Mouse (Mus musculus) midbrain, postnatal 0 days (tissue): ENCODE data around the gene Itga11. TPM values are rescaled to one million over a fixed set of nuclear protein-coding genes. Genes with fewer than 3 reads are reported as not detected.

Source experiments
- ATAC-seq: fragments of 200-750 bp; cut with Nextera tagmentation; 2 replicates; pipeline ENCODE4 v1.8.0; 2017; ENCODE audit warnings: moderate number of reproducible peaks, mild to moderate bottlenecking, moderate TSS enrichment, moderate library complexity; ENCODE audit not compliant: low FRiP score
- DNase-seq: peaks from one replicate; pipeline ENCODE4 v3.0.0-alpha.2; 2015; ENCODE audit warnings: low spot score
- H3K27ac ChIP-seq: fragments of 300-500 bp; sonication (generic); 2 replicates; pipeline ENCODE4 v1.5.1; 2014; ENCODE audit warnings: low read depth, mild to moderate bottlenecking, low read length, mixed read lengths
- H3K27me3 ChIP-seq: fragments of 300-500 bp; sonication (generic); 2 replicates; pipeline ENCODE4 v1.6.1; 2014; ENCODE audit warnings: low read length, control low read depth, mixed read lengths; ENCODE audit not compliant: insufficient read depth
- H3K36me3 ChIP-seq: fragments of 300-500 bp; sonication (generic); 2 replicates; pipeline ENCODE4 v1.6.1; 2014; ENCODE audit warnings: low read length, control low read depth, mixed read lengths; ENCODE audit not compliant: insufficient read depth
- H3K4me1 ChIP-seq: fragments of 300-500 bp; sonication (generic); 2 replicates; pipeline ENCODE4 v1.6.1; 2014; ENCODE audit warnings: mild to moderate bottlenecking, control low read depth, antibody characterized with exemption, low read length, mixed read lengths; ENCODE audit not compliant: insufficient read depth
- H3K4me2 ChIP-seq: fragments of 300-500 bp; sonication (generic); 2 replicates; pipeline ENCODE4 v1.6.1; 2014; ENCODE audit warnings: low read depth, mild to moderate bottlenecking, low read length, mixed read lengths; ENCODE audit not compliant: poor library complexity, severe bottlenecking
- H3K4me3 ChIP-seq: fragments of 300-500 bp; sonication (generic); 2 replicates; pipeline ENCODE4 v1.5.1; 2014; ENCODE audit warnings: low read depth, mild to moderate bottlenecking, low read length, moderate library complexity
- H3K9ac ChIP-seq: fragments of 300-500 bp; sonication (generic); replicated peaks from 2 replicates; pipeline ENCODE4 v1.6.1; 2014; ENCODE audit warnings: mild to moderate bottlenecking, low read length, moderate library complexity, mixed read lengths; ENCODE audit not compliant: poor library complexity, severe bottlenecking
- H3K9me3 ChIP-seq: fragments of 300-500 bp; sonication (generic); 2 replicates; pipeline ENCODE4 v1.6.1; 2016; ENCODE audit warnings: low read length, control low read depth
- CTCF ChIP-seq: IDR thresholded peaks from 2 replicates; pipeline ENCODE4 v1.5.1; 2016; ENCODE audit warnings: antibody characterized with exemption, mild to moderate bottlenecking
- WGBS: fragments of 180-500 bp; shearing (Covaris S2); extraction: QIAGEN DNeasy Blood & Tissue Kit; methylation state at CpG from one replicate; pipeline ENCODE4 v1.1.7; 2014; 5-methylcytosine and 5-hydroxymethylcytosine counted together
- polyA plus RNA-seq: library from polyadenylated mRNA; unstranded; fragments of >200 nt; fragmentation: Nextera tagmentation; extraction: Ambion mirVana; gene quantifications from 2 replicates; pipeline ENCODE4 v1.2.1, GENCODE M21; 2015
- total RNA-seq: library from RNA; depleted of rRNA; stranded (reverse); fragments of >200 nt; gene quantifications from 2 replicates; pipeline ENCODE4 v1.2.3, GENCODE M21; 2014

Itga11 gene
- total and polyA plus RNA-seq, 2 experiments from 2014 or later = 0.52 to 2.3 TPM

GRCm38 (mm10) chr9:62712374-62712773 is 34.7 kb downstream of the Itga11 start:
- H3K27ac ChIP-seq = no peak overlapping the region
- no peak for TF ChIP-seq CTCF
- H3K27me3 ChIP-seq = no peaks in the 10 kb centered on the region
- no peak overlapping the region for H3K4me2 ChIP-seq
- H3K4me3 ChIP-seq = no peak overlapping the region
- no peaks in the 10 kb centered on the region for H3K4me1 ChIP-seq
- DNase-seq (no peak), ATAC-seq (no peak)
- H3K9ac ChIP-seq = no peak overlapping the region
- 69% methylated on average over 6 of the region's 6 CpGs for WGBS
- no peaks in the 10 kb centered on the region for H3K36me3 ChIP-seq
- H3K9me3 ChIP-seq = no peaks in the 10 kb centered on the region

GRCm38 (mm10) chr9:62713040-62713439 is 35.4 kb downstream of the Itga11 start:
- Histone ChIP-seq H3K27me3 (no peaks in the 10 kb centered on the region), H3K9me3 (no peaks in the 10 kb centered on the region), H3K4me2 (no peak overlapping the region), H3K9ac (no peak overlapping the region), H3K4me3 (no peak overlapping the region), H3K4me1 (no peaks in the 10 kb centered on the region), H3K27ac (no peak overlapping the region), H3K36me3 (no peaks in the 10 kb centered on the region)
- 74% methylated on average over 8 of the region's 8 CpGs for WGBS
- TF ChIP-seq CTCF = no peak
- DNase-seq (peak; percentile 13), ATAC-seq (no peak)

- no peaks in the 10 kb centered on the region for H3K9me3 ChIP-seq
- TF ChIP-seq CTCF = no peak
- no peaks in the 10 kb centered on the region for H3K36me3 ChIP-seq
- H3K4me2 ChIP-seq = no peak overlapping the region
- H3K27me3 ChIP-seq = no peaks in the 10 kb centered on the region
- DNase-seq = no peak
- no peak overlapping the region for H3K27ac ChIP-seq
- H3K4me1 ChIP-seq = no peaks in the 10 kb centered on the region
- ATAC-seq = no peak
- no peak overlapping the region for H3K9ac ChIP-seq
- H3K4me3 ChIP-seq = no peak overlapping the region
- WGBS = 45% methylated on average over 3 of the region's 3 CpGs
These were observed 36.7 kb downstream of the Itga11 start for GRCm38 (mm10) chr9:62714336-62714735.

- Histone ChIP-seq H3K4me2 (no peak overlapping the region), H3K4me3 (no peak overlapping the region), H3K4me1 (0 out of 2 replicates have a peak, but pooled peaks cover 5% of the 10 kb centered on the region), H3K9ac (no peak overlapping the region), H3K9me3 (no peaks in the 10 kb centered on the region), H3K36me3 (no peaks in the 10 kb centered on the region), H3K27ac (no peak overlapping the region), H3K27me3 (no peaks in the 10 kb centered on the region)
- no peak for TF ChIP-seq CTCF
- DNase-seq = no peak
- WGBS = 34% methylated on average over 8 of the region's 8 CpGs
- no peak for ATAC-seq
These were observed 40.4 kb downstream of the Itga11 start for GRCm38 (mm10) chr9:62717982-62718381.

GRCm38 (mm10) chr9:62721791-62722190 is 44.2 kb downstream of the Itga11 start:
- Histone ChIP-seq H3K4me2 (no peak overlapping the region), H3K27me3 (no peaks in the 10 kb centered on the region), H3K4me1 (0 out of 2 replicates have a peak, but pooled peaks cover 5% of the 10 kb centered on the region), H3K27ac (no peak overlapping the region), H3K36me3 (no peaks in the 10 kb centered on the region), H3K4me3 (no peak overlapping the region), H3K9me3 (no peaks in the 10 kb centered on the region), H3K9ac (no peak overlapping the region)
- WGBS = 83% methylated on average over 2 of the region's 2 CpGs
- DNase-seq (no peak), ATAC-seq (no peak)
- TF ChIP-seq CTCF = no peak

GRCm38 (mm10) chr9:62722716-62723115 is 45.1 kb downstream of the Itga11 start:
- Histone ChIP-seq H3K27me3 (no peaks in the 10 kb centered on the region), H3K4me2 (no peak overlapping the region), H3K9me3 (no peaks in the 10 kb centered on the region), H3K4me1 (0 out of 2 replicates have a peak, but pooled peaks cover 5% of the 10 kb centered on the region), H3K9ac (no peak overlapping the region; the same call in 1 of the 2 replicates), H3K4me3 (no peak overlapping the region), H3K27ac (no peak overlapping the region), H3K36me3 (no peaks in the 10 kb centered on the region)
- ATAC-seq (no peak), DNase-seq (peak; percentile 20)
- TF ChIP-seq CTCF = no peak
- WGBS = 77% methylated on average over 6 of the region's 6 CpGs
